Mouse (Mus musculus) regulatory T cell (primary cell): Measurements from ENCODE around the gene Cdkal1.

Experiments
- in situ Hi-C: fragments of 300-600 bp; cut with MboI, MseI; formaldehyde crosslinking; loops from one replicate; pipeline ENCODE4 v1.15.1; 2025; ENCODE audit warnings: high pct_unique_total_duplicates

The Cdkal1 gene

GRCm38 (mm10) chr13:29715241-29715841, 140.1 kb downstream of the Cdkal1 start:
- in situ Hi-C loops: no loop called here

- in situ Hi-C loops: no loop called here
Measured at GRCm38 (mm10) chr13:29707620-29708019, 147.9 kb downstream of the Cdkal1 start.

- in situ Hi-C loops: no loop called here
Measured at GRCm38 (mm10) chr13:29701400-29701799, 154.1 kb downstream of the Cdkal1 start.

- in situ Hi-C loops: no loop called here
Measured at GRCm38 (mm10) chr13:29699896-29700295, 155.6 kb downstream of the Cdkal1 start.

- in situ Hi-C loops: no loop called here
Measured at GRCm38 (mm10) chr13:29698307-29698985, 157.0 kb downstream of the Cdkal1 start.

- in situ Hi-C loops: no loop called here
Measured at GRCm38 (mm10) chr13:29697230-29697629, 158.2 kb downstream of the Cdkal1 start.

- in situ Hi-C loops: no loop called here
Measured at GRCm38 (mm10) chr13:29690734-29691133, 164.7 kb downstream of the Cdkal1 start.

- in situ Hi-C loops: no loop called here
Measured at GRCm38 (mm10) chr13:29688851-29689250, 166.6 kb downstream of the Cdkal1 start.

- in situ Hi-C loops: no loop called here
Measured at GRCm38 (mm10) chr13:29687872-29688271, 167.6 kb downstream of the Cdkal1 start.

GRCm38 (mm10) chr13:29679479-29680186, 175.8 kb downstream of the Cdkal1 start:
- in situ Hi-C loops: no loop called here

- in situ Hi-C loops: no loop called here
Measured at GRCm38 (mm10) chr13:29677559-29677958, 177.9 kb downstream of the Cdkal1 start.

GRCm38 (mm10) chr13:29670626-29671025, 184.8 kb downstream of the Cdkal1 start:
- in situ Hi-C loops: no loop called here

- in situ Hi-C loops: no loop called here
Measured at GRCm38 (mm10) chr13:29663908-29664307, 191.6 kb downstream of the Cdkal1 start.

- in situ Hi-C loops: no loop called here
Measured at GRCm38 (mm10) chr13:29655841-29656365, 199.6 kb downstream of the Cdkal1 start.

GRCm38 (mm10) chr13:29653407-29653806, 202.1 kb downstream of the Cdkal1 start:
- in situ Hi-C loops: no loop called here

- in situ Hi-C loops: no loop called here
Measured at GRCm38 (mm10) chr13:29652791-29653190, 202.7 kb downstream of the Cdkal1 start.

- in situ Hi-C loops: no loop called here
Measured at GRCm38 (mm10) chr13:29650576-29651236, 204.8 kb downstream of the Cdkal1 start.

GRCm38 (mm10) chr13:29649593-29649992, 205.9 kb downstream of the Cdkal1 start:
- in situ Hi-C loops: no loop called here

- in situ Hi-C loops: no loop called here
Measured at GRCm38 (mm10) chr13:29642226-29642625, 213.2 kb downstream of the Cdkal1 start.

GRCm38 (mm10) chr13:29641200-29641599, 214.3 kb downstream of the Cdkal1 start:
- in situ Hi-C loops: no loop called here

- in situ Hi-C loops: no loop called here
Measured at GRCm38 (mm10) chr13:29640186-29640585, 215.3 kb downstream of the Cdkal1 start.

GRCm38 (mm10) chr13:29638303-29638702, 217.2 kb downstream of the Cdkal1 start:
- in situ Hi-C loops: no loop called here
